Mouse (Mus musculus): ENCODE data around the gene Stambpl1. TPM values are rescaled to one million over a fixed set of nuclear protein-coding genes. Genes with fewer than 3 reads are reported as not detected.

Stambpl1 gene
- total and polyA plus RNA-seq, 2 experiments from 2014 or later: 19.3 to 31.4 TPM

DNA sequence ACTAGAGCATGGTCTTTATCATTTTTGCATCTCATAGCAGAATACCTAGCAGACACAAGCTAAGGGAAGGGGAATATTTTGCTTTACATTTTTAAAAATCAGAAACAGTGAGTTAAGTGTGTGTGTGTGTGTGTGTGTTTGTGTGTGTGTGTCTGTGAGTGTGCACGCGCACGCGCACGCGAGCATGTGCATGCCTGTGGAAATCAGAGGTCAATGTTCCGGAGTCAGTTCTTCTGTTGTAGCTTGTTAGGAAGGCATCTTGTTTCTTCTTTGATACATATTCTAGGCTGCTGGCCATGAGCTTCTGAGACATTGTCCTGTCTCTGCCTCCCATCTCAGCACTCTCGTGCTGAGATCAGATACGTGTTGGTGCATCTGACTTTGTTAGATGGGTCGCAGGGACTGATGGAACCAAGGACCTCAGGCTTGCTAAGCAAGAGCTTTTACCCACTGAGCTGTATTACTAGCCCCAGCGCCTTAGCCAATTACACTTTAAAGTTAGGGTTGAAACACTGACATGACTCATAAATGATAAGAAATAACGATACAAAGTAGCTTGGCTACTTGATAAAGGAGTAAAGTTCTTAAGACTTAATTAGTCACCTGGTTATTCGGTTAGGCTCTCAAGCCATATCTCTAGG is 78.9 kb downstream of the Stambpl1 start:
- WGBS: 96% methylated on average over 13 of the region's 13 CpGs
- TF ChIP-seq CTCF (IDR thresholded peaks at IDR 0.05): no peak
- Histone ChIP-seq H3K4me2 (ENCODE audit: low read depth, low read length, poor library complexity, severe bottlenecking) (no peak overlapping the region), H3K4me1 (ENCODE audit: insufficient read depth, low read length) (no peaks in the 10 kb centered on the region), H3K27me3 (ENCODE audit: insufficient read depth, low read length) (no peaks in the 10 kb centered on the region), H3K9me3 (ENCODE audit: low read length) (no peaks in the 10 kb centered on the region), H3K9ac (replicated peaks; ENCODE audit: low read length, poor library complexity, severe bottlenecking) (no peak overlapping the region), H3K27ac (ENCODE audit: low read depth, low read length) (no peak overlapping the region), H3K36me3 (ENCODE audit: insufficient read depth, low read length) (no peaks in the 10 kb centered on the region), H3K4me3 (ENCODE audit: low read depth, low read length) (no peak overlapping the region)
- ATAC-seq (ENCODE audit: low FRiP score) (no peak), DNase-seq (ENCODE audit: low spot score) (no peak)

- WGBS: 94% methylated on average over 1 of the region's 1 CpGs
- Histone ChIP-seq H3K9ac (replicated peaks; ENCODE audit: low read length, poor library complexity, severe bottlenecking) (no peak overlapping the region), H3K9me3 (ENCODE audit: low read length) (no peaks in the 10 kb centered on the region), H3K4me3 (ENCODE audit: low read depth, low read length) (no peak overlapping the region), H3K4me2 (ENCODE audit: low read depth, low read length, poor library complexity, severe bottlenecking) (no peak overlapping the region), H3K27ac (ENCODE audit: low read depth, low read length) (no peak overlapping the region), H3K4me1 (ENCODE audit: insufficient read depth, low read length) (no peaks in the 10 kb centered on the region), H3K36me3 (ENCODE audit: insufficient read depth, low read length) (no peaks in the 10 kb centered on the region), H3K27me3 (ENCODE audit: insufficient read depth, low read length) (no peaks in the 10 kb centered on the region)
- TF ChIP-seq CTCF (IDR thresholded peaks at IDR 0.05): no peak
- ATAC-seq (ENCODE audit: low FRiP score) (no peak), DNase-seq (ENCODE audit: low spot score) (no peak)
Observed at GRCm38 (mm10) chr19:34273073-34273472, 81.0 kb downstream of the Stambpl1 start.

- H3K27me3 ChIP-seq (ENCODE audit: insufficient read depth, low read length): no peaks in the 10 kb centered on the region
- no peak overlapping the region for H3K4me3 ChIP-seq (ENCODE audit: low read depth, low read length)
- no peak overlapping the region for H3K27ac ChIP-seq (ENCODE audit: low read depth, low read length)
- 62% methylated on average over 3 of the region's 3 CpGs for WGBS
- H3K9ac ChIP-seq (replicated peaks; ENCODE audit: low read length, poor library complexity, severe bottlenecking): no peak overlapping the region
- DNase-seq (ENCODE audit: low spot score): peak; percentile 10
- H3K4me1 ChIP-seq (ENCODE audit: insufficient read depth, low read length): no peaks in the 10 kb centered on the region
- H3K36me3 ChIP-seq (ENCODE audit: insufficient read depth, low read length): no peaks in the 10 kb centered on the region
- no peak for ATAC-seq (ENCODE audit: low FRiP score)
- TF ChIP-seq CTCF (IDR thresholded peaks at IDR 0.05): no peak
- H3K4me2 ChIP-seq (ENCODE audit: low read depth, low read length, poor library complexity, severe bottlenecking): no peak overlapping the region
- no peaks in the 10 kb centered on the region for H3K9me3 ChIP-seq (ENCODE audit: low read length)
Observed at GRCm38 (mm10) chr19:34278078-34278477, 86.0 kb downstream of the Stambpl1 start.

DNA sequence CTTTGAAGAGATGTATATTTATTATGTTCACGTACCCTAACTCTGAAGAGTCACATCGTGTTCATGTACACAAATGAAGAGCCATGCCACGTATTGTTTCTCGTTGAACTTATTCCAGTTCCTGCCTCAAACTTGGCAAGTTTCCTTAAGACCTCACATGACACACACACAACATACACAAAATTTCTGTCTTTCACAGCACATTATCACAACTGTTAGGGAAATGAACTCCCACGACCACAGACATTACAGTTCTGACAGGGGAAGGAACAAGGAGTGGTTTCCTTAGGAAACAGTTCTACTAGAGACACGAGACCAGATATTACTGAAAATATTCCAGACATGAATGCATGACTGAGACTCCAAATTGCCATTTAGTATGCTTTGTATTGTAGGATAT is 91.6 kb downstream of the Stambpl1 start:
- WGBS: 89% methylated on average over 6 of the region's 6 CpGs
- TF ChIP-seq CTCF (IDR thresholded peaks at IDR 0.05): no peak
- Histone ChIP-seq H3K27ac (ENCODE audit: low read depth, low read length) (no peak overlapping the region), H3K27me3 (ENCODE audit: insufficient read depth, low read length) (no peaks in the 10 kb centered on the region), H3K4me1 (ENCODE audit: insufficient read depth, low read length) (no peaks in the 10 kb centered on the region), H3K4me3 (ENCODE audit: low read depth, low read length) (no peak overlapping the region), H3K36me3 (ENCODE audit: insufficient read depth, low read length) (no peaks in the 10 kb centered on the region), H3K9me3 (ENCODE audit: low read length) (no peaks in the 10 kb centered on the region), H3K4me2 (ENCODE audit: low read depth, low read length, poor library complexity, severe bottlenecking) (no peak overlapping the region), H3K9ac (replicated peaks; ENCODE audit: low read length, poor library complexity, severe bottlenecking) (no peak overlapping the region)
- DNase-seq (ENCODE audit: low spot score) (no peak), ATAC-seq (ENCODE audit: low FRiP score) (no peak)

DNA sequence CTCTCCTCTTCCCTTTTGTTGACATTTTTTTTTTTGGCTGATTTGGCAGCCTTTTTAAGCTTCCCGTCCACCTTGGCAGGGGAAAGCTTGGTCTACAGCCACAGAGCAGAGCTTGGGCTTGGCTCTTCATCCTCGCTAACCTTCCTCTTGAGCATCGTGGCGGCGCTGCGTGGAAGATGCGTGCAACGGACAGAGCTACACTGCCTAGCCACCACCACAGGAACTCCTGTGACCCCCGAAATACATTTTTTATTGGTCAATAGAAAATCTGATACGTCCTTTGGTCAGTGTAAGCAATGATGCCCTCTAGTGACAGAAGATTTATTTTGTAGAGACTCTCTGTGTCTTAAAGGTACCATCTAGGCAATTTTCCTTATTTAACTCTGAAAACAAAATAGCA is 92.4 kb downstream of the Stambpl1 start:
- no peaks in the 10 kb centered on the region for H3K9me3 ChIP-seq (ENCODE audit: low read length)
- no peak overlapping the region for H3K27ac ChIP-seq (ENCODE audit: low read depth, low read length)
- no peaks in the 10 kb centered on the region for H3K4me1 ChIP-seq (ENCODE audit: insufficient read depth, low read length)
- H3K4me2 ChIP-seq (ENCODE audit: low read depth, low read length, poor library complexity, severe bottlenecking): peak overlapping the region; percentile 24; the same call in 1 of the 2 replicates
- 58% methylated on average over 10 of the region's 10 CpGs for WGBS
- H3K27me3 ChIP-seq (ENCODE audit: insufficient read depth, low read length): no peaks in the 10 kb centered on the region
- H3K9ac ChIP-seq (replicated peaks; ENCODE audit: low read length, poor library complexity, severe bottlenecking): no peak overlapping the region
- DNase-seq (ENCODE audit: low spot score) (peak; percentile 12), ATAC-seq (ENCODE audit: low FRiP score) (no peak)
- peak; percentile 45 for TF ChIP-seq CTCF (IDR thresholded peaks at IDR 0.05)
- H3K4me3 ChIP-seq (ENCODE audit: low read depth, low read length): no peak overlapping the region
- no peaks in the 10 kb centered on the region for H3K36me3 ChIP-seq (ENCODE audit: insufficient read depth, low read length)

DNA sequence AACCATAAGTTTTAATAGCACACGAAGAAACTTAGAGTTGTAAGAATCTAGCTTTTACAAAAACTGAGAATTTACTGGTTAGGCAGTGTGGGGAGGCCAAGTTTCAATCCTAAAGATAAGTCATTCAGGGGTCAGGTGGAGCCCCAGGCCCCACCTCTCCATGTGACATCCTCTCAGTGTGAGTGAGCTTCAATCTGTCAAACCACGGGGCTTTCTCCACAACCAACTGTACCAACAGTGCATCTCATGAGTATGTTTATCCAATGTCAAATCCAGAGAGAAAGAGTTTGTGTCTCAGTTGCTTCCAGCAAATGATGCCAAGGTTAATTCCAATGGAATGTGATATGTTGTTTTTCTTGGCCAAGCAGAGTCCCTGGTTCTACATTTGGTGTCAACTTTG is 92.8 kb downstream of the Stambpl1 start:
- no peak overlapping the region for H3K9ac ChIP-seq (replicated peaks; ENCODE audit: low read length, poor library complexity, severe bottlenecking)
- H3K27ac ChIP-seq (ENCODE audit: low read depth, low read length): no peak overlapping the region
- 53% methylated on average over 2 of the region's 2 CpGs for WGBS
- no peaks in the 10 kb centered on the region for H3K36me3 ChIP-seq (ENCODE audit: insufficient read depth, low read length)
- no peaks in the 10 kb centered on the region for H3K4me1 ChIP-seq (ENCODE audit: insufficient read depth, low read length)
- ATAC-seq (ENCODE audit: low FRiP score): no peak
- no peak overlapping the region for H3K4me3 ChIP-seq (ENCODE audit: low read depth, low read length)
- H3K4me2 ChIP-seq (ENCODE audit: low read depth, low read length, poor library complexity, severe bottlenecking): no peak overlapping the region
- no peak for DNase-seq (ENCODE audit: low spot score)
- TF ChIP-seq CTCF (IDR thresholded peaks at IDR 0.05): no peak
- no peaks in the 10 kb centered on the region for H3K9me3 ChIP-seq (ENCODE audit: low read length)
- no peaks in the 10 kb centered on the region for H3K27me3 ChIP-seq (ENCODE audit: insufficient read depth, low read length)
